Mouse (Mus musculus) gastrocnemius, adult 2 months (tissue): ENCODE results near the gene Bfsp2. TPM values are rescaled to one million over a fixed set of nuclear protein-coding genes. Genes with fewer than 3 reads are reported as not detected.
"Not testable (repeated sequence)": the region's sequence is repeated elsewhere in the genome, so short reads cannot be mapped to it uniquely, and the experiment has no call there.

Experiments
- DNase-seq: peaks from one replicate; pipeline ENCODE4 v3.0.0; 2022
- H3K27ac ChIP-seq: fragments of 200-600 bp; 2 replicates; pipeline ENCODE4 v1.8.1; 2022; ENCODE audit warnings: mild to moderate bottlenecking
- H3K4me3 ChIP-seq: fragments of 200-600 bp; 2 replicates; pipeline ENCODE4 v1.8.1; 2022; ENCODE audit warnings: mild to moderate bottlenecking, moderate library complexity
- CTCF ChIP-seq: fragments of 200-600 bp; IDR thresholded peaks from 2 replicates; pipeline ENCODE4 v1.8.1; 2022; ENCODE audit warnings: antibody characterized with exemption, mild to moderate bottlenecking, moderate library complexity
- intact Hi-C: fragments of 180-260 bp; cut with DNase I; formaldehyde crosslinking; loops from one replicate; pipeline ENCODE4 v1.15.1; 2025
- total RNA-seq, 2 experiments: library from RNA; stranded (reverse); gene quantifications; 2 replicates each; pipeline ENCODE4 v1.2.3; 2021

Gene Bfsp2
- total RNA-seq, 2 experiments from 2014 or later, result 0.42 TPM; not detected in 1

DNA sequence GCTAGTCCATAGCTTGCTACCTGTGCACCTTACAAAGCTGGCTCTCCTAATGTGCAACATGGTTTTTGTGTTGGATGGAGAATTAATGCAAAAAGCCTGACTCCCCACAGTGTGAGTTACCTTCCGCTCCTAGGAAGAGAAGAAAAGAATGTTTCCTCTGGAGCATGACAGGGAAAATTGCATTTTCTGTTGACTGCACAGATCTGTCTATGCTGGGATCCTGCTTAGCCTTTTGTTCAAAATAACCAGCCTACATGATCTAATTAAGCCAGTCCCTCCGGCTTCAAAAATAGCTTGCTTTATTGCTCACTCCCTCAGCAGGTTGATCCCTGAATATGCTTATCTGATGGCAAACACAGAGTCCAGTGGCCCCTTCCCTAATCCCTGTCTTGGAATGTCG is 59.4 kb downstream of the Bfsp2 start:
- TF ChIP-seq CTCF, result no peak
- H3K27ac ChIP-seq, result no peak overlapping the region
- H3K4me3 ChIP-seq, result no peak overlapping the region
- intact Hi-C loops, result no loop called here
- no peak for DNase-seq

DNA sequence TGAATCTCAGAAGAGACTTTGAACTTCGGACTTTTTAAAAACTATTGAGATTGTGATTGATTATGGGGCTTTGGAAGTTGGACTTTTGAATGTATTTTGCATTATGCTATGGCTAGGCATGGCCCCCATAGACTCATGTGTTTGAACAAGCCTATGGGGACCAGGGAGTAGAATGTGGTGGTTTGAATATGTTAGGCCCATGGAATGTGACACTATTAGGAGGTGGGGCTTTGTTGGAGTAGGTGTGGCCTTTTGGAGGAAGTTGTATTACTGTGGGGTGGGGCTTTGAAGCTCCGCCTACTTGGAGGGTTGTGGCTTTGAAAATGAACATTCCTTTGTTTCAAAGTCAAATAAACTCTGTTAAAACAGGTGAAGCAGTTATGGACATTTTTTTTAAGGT is 61.4 kb downstream of the Bfsp2 start:
- intact Hi-C loops, result no loop called here
- DNase-seq, result no peak
- no peak overlapping the region for H3K4me3 ChIP-seq
- 0 out of 2 replicates have a peak overlapping the region, but pooled peaks have one; percentile 5 for H3K27ac ChIP-seq
- no peak for TF ChIP-seq CTCF

DNA sequence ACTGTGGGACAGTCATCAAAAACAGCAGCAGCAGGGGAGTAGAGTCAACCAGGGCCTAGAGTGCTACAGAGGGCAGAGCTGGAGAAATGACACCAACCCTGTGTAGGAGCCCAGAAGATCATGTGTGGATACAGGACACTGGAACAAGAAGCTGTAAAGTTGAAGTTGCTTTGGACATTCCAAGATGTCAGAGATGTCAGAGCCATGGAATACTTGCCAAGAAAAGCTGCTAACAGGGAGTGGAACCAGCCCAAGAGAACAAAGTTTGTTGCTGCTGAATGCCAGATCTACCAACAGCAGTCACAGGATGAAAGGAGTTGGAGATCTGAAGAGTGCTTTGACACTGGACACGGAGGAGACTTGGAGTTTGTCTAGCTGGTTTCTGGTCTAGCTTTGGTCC is 62.0 kb downstream of the Bfsp2 start:
- H3K27ac ChIP-seq, result 0 out of 2 replicates have a peak overlapping the region, but pooled peaks have one; percentile 28
- DNase-seq, intact Hi-C loops, H3K4me3 ChIP-seq: not testable (repeated sequence)

DNA sequence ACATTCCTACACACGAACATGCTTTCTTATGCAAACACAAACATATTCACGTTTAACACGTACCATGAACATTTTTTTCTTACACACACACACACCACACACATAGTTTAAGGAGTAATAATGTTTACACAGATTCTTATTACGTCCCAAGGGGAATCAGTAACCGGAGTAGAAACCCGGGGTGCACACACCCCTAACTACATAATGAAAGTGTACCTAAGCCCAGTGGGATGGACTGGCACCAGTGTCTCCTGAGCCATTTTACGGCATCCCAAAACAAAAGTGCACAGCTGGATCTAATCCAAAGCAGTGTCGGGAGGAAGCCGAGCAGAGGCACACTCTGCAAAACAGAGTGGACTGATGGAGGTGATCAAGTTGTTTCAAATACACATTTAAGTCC is 66.8 kb downstream of the Bfsp2 start:
- no peak for TF ChIP-seq CTCF
- intact Hi-C loops, result no loop called here
- no peak for DNase-seq
- Histone ChIP-seq H3K27ac (no peak overlapping the region), H3K4me3 (no peak overlapping the region)

DNA sequence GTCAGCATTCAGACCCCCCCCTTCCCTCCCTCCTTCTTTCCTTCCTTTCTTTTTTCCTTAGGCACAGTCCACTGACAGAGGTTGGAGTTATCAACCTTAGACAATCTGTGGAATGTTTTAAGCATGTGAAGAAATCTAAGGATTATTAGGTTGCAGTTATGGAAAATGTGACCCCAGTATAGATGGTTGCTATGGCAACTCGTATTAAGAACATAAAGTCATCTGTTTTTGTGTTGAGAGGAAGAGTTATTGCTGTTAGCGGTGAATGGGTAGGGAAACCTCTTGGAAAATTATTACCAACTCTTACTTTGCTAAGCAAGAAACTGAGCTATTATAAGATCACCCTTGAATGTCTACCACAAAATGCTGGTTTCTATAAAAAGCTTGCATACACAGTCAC is 71.1 kb downstream of the Bfsp2 start:
- intact Hi-C loops, result no loop called here
- TF ChIP-seq CTCF, result no peak

DNA sequence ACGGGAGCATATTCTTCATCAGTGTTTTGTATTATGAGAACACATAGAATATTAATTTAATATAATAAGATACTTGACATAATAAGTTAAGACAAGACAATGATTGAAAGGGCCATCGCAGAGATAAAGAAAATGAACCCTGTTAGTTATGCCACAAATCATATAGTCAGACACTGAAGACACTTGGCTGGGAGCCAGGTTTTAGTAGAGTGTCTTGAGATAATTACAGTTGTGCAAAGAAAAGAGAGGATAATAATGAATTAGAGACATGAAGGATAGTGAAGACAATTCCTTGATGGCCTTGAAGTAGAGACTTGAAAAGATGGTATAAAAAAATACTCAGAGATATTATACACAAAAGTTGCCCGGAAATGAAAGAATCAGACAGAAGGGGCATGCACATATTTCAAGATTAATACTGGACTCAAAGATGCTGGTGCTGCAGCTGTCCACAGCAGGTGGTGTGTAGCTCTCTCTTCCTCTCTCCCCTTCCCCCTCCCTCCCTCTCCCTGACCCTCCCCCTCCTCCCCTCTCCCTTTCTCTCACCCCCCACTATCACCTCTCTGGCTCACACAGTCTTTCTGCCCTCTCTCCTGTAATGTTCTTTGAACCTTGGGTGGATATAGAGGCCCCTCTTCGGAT is 72.0 kb downstream of the Bfsp2 start:
- no peak for TF ChIP-seq CTCF
- H3K27ac ChIP-seq, result no peak overlapping the region
- H3K4me3 ChIP-seq, result no peak overlapping the region
- DNase-seq, result no peak
- intact Hi-C loops, result no loop called here

More for the DNA sequence above, 71.1 kb downstream of the Bfsp2 start:
- DNase-seq, result no peak
- no peak overlapping the region for H3K4me3 ChIP-seq
- no peak overlapping the region for H3K27ac ChIP-seq

DNA sequence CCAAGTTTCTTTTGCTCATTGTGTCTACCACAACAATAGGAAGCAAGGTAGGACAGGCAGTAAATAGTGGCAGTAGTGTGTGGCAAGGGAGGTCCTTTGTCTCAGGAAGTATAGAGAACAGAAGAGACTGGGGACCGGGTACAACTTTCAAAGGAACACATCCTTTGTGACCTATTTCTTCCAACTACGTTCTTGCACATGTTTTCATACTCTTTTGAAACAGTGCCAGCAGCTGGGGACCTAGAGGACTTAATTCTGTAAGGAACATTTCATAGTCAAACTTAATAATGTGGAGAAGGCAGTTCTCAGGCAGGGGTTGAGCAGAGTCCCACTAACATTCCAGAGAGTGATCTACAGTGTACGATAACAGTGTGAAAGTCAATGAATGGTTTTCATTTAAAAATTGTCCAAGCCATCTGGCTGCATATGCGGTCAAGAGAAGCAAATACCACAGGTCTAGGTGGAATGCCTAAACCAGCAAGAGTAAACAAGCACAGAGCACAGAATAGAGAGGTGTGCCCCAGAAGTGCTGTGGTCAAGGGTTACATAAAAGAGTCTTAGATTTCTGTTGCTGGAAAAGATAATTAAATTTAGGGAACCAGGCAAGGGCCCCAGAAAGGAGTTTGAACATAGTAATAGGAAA is 76.8 kb downstream of the Bfsp2 start:
- no peak for DNase-seq
- intact Hi-C loops, result no loop called here
- TF ChIP-seq CTCF, result no peak
- Histone ChIP-seq H3K27ac (no peak overlapping the region), H3K4me3 (no peak overlapping the region)

DNA sequence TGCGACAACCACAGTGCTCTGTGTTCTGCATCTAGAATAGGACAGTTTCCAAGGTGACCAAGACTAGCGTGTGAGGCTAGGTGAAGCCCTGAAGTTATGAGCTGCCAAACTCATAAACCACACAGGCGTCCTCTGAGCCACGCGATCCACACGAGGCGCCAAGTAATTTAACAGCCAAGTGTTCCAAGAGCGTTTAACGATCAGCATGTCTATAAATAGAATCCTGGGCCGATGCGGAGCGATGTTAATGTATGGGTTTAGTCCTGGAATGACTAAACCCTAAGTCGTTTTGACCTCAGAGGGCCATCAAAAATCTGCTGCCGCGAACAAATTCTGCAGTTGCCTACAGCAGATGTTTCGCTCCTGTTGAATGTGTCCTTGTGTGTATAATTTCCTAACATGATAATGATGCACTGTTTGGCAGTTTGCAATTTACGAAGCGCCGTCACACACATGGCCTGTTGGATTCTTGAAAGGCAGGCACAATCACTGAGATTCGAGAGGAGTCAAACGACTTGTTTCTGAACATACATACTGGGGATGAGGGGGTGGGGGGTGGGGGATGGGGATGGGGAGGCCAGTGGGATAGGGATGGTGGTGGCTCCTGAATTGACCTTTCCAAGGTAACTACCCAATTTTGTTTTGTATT is 81.6 kb downstream of the Bfsp2 start:
- intact Hi-C loops, result loop anchor here (5.0 kb wide), 1 partner anchor 34 kb away; no protein-coding TSS in a partner anchor
- no peak for TF ChIP-seq CTCF
- peak overlapping the region; percentile 31; the same call in 1 of the 2 replicates for H3K4me3 ChIP-seq
- DNase-seq, result peak; percentile 76
- H3K27ac ChIP-seq, result peak overlapping the region; percentile 73

DNA sequence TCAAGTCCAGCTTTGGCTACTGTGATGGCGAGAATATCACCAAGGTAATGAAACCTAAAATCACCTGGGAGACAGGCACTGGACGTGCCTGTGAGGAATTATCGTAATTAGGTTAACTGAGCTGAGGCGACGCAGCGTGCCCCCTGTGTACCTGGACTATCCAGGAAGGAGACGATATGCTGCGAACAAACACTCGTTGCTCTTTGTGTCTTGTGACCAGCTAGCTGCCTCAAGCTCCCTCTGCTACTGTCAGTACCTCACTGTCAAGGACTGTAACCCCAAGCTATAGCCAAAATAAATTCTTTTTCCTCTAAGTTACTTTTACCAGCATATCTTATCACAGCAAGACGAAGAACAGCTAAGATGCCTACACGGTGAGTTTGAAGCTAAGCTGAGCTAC is 87.0 kb downstream of the Bfsp2 start:
- intact Hi-C loops, result no loop called here
- no peak for TF ChIP-seq CTCF
- H3K4me3 ChIP-seq, result no peak overlapping the region
- DNase-seq, result no peak
- no peak overlapping the region for H3K27ac ChIP-seq

DNA sequence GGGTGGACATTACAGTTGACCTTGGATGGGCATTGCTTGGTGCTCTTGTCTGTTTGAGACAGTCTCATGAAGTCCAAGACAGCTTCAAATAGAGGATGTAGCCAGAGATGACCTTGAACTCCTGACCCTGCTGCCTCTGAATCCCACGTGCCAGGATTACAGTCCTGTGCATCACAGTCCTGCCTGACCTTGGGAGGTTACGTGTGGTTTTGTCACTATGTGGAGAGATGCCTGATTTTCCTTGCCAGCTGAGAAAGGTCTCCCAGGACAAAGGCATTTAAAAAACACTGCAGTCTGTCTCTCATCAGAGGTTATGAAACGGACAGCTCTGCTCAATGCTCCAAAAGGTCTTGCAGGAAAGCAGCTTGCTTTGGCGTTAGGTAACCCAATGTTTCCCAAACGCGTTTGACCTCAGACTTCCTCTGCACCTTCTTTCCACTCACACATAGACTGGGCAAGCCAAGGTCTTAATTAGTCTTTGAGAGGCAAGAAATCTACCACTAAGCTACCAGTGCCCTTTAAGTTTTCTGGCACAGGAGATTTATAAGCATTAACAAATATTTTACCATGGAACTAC is 88.3 kb downstream of the Bfsp2 start:
- Histone ChIP-seq H3K27ac (no peak overlapping the region), H3K4me3 (no peak overlapping the region)
- intact Hi-C loops, result no loop called here
- no peak for DNase-seq
- no peak for TF ChIP-seq CTCF

DNA sequence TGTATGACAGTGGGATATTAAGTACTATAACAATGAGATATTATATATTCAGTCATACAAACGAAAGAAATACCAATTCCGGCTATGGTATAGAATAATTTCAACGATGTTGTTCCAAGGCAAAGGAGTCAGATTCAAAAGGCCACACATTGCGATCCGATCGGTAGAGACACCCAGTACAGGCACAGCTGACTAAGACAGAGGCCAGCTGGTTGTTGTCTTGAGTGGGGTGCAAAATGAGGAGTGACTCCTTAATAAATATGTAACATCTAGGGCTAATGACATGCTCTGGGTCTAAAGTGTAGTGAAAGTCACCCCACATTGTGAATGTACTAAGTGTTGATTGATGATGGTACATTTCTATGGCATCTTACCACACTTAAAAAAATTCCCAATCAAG is 91.0 kb downstream of the Bfsp2 start:
- intact Hi-C loops, result no loop called here
- TF ChIP-seq CTCF, result no peak
- Histone ChIP-seq H3K27ac (no peak overlapping the region), H3K4me3 (no peak overlapping the region)
- no peak for DNase-seq

DNA sequence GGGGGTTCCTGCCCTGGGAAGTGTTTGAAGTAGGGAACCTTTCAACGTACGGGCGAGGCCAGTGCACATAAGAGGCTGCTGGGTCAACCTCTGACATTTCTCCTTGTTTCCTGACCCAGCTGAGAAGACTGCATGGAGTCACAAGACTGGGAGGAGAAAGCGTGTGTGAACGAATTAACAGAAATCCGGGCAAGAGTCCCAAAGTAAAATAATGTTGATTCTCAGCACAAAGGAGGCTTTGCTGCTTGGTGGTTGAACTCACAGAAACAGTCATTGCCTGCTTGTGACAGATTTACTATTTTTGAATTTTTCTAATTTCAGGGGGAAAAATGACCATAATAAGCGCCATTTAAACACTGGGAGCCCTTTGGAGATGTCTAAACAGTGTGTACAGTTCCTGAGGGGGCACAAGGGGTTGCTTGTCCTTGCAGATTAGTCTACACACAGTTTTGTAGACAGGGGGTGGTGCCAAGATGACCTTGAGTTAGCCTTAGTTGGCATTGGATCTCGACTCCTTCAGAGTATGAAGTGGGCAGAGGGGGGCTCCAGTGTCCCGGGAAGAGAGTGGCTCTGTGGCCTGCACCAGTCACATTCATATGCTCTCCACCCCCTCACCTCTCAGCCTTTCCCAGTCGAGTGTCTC is 93.1 kb downstream of the Bfsp2 start:
- Histone ChIP-seq H3K4me3 (no peak overlapping the region), H3K27ac (no peak overlapping the region)
- intact Hi-C loops, result no loop called here
- DNase-seq, result no peak
- TF ChIP-seq CTCF, result no peak

DNA sequence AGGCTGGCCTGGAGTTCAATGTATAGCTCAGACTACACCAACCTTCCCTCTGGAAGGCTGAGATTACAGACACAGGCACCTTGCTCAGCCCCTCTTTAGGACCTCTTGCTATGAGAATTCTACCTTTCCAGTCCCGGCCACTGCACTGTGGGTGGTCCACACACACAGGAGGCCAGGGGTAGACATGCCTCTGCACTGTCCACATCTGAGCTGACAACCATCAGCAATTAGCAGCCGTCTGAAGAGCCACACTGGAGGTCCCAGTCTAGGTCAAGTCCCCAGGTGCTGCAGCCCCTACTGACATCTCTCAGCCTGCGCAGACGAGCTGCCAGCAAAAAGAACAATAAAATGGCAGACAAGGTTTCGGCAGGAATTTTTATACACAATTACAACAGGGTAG is 93.6 kb downstream of the Bfsp2 start:
- no peak overlapping the region for H3K4me3 ChIP-seq
- DNase-seq, result no peak
- TF ChIP-seq CTCF, result no peak
- H3K27ac ChIP-seq, result no peak overlapping the region
- intact Hi-C loops, result no loop called here
